Mouse (Mus musculus) gastrocnemius, adult 2 months (tissue): ENCODE data around the gene Nhej1. TPM values are rescaled to one million over a fixed set of nuclear protein-coding genes. Genes with fewer than 3 reads are reported as not detected.
A peak's percentile ranks its signal among the peaks of the same experiment; 100 is the strongest.

Source experiments
- DNase-seq: peaks from one replicate; pipeline ENCODE4 v3.0.0; 2022
- H3K27ac ChIP-seq: fragments of 200-600 bp; 2 replicates; pipeline ENCODE4 v1.8.1; 2022; ENCODE audit warnings: mild to moderate bottlenecking
- H3K4me3 ChIP-seq: fragments of 200-600 bp; 2 replicates; pipeline ENCODE4 v1.8.1; 2022; ENCODE audit warnings: mild to moderate bottlenecking, moderate library complexity
- CTCF ChIP-seq: fragments of 200-600 bp; IDR thresholded peaks from 2 replicates; pipeline ENCODE4 v1.8.1; 2022; ENCODE audit warnings: antibody characterized with exemption, mild to moderate bottlenecking, moderate library complexity
- intact Hi-C: fragments of 180-260 bp; cut with DNase I; formaldehyde crosslinking; loops from one replicate; pipeline ENCODE4 v1.15.1; 2025
- total RNA-seq, 2 experiments: library from RNA; stranded (reverse); gene quantifications; 2 replicates each; pipeline ENCODE4 v1.2.3; 2021

Nhej1 gene
- total RNA-seq, 2 experiments from 2014 or later: 4.5 to 6.6 TPM

GRCm38 (mm10) chr1:75048571-75048970 lies 76.4 kb downstream of the Nhej1 start:
- no peak for DNase-seq
- no peak for TF ChIP-seq CTCF
- Histone ChIP-seq H3K27ac (0 out of 2 replicates have a peak overlapping the region, but pooled peaks have one; percentile 20), H3K4me3 (no peak overlapping the region)
- intact Hi-C loops: no loop called here

GRCm38 (mm10) chr1:75048041-75048440 lies 77.0 kb downstream of the Nhej1 start:
- no peak for TF ChIP-seq CTCF
- no peak for DNase-seq
- no peak overlapping the region for H3K4me3 ChIP-seq
- 0 out of 2 replicates have a peak overlapping the region, but pooled peaks have one; percentile 20 for H3K27ac ChIP-seq
- intact Hi-C loops: no loop called here

GRCm38 (mm10) chr1:75040429-75040828 lies 84.6 kb downstream of the Nhej1 start:
- no peak for TF ChIP-seq CTCF
- Histone ChIP-seq H3K27ac (no peak overlapping the region), H3K4me3 (no peak overlapping the region)
- intact Hi-C loops: no loop called here
- no peak for DNase-seq

- peak; percentile 54 for DNase-seq
- Histone ChIP-seq H3K27ac (peak overlapping the region; percentile 48; the same call in 1 of the 2 replicates), H3K4me3 (no peak overlapping the region)
- no peak for TF ChIP-seq CTCF
- intact Hi-C loops: no loop called here
These were observed 93.0 kb downstream of the Nhej1 start for GRCm38 (mm10) chr1:75032041-75032440.

- Histone ChIP-seq H3K27ac (no peak overlapping the region), H3K4me3 (no peak overlapping the region)
- intact Hi-C loops: no loop called here
- TF ChIP-seq CTCF: no peak
- no peak for DNase-seq
These were observed 97.8 kb downstream of the Nhej1 start for GRCm38 (mm10) chr1:75027061-75027779.

- Histone ChIP-seq H3K27ac (no peak overlapping the region), H3K4me3 (no peak overlapping the region)
- DNase-seq: no peak
- intact Hi-C loops: no loop called here
- no peak for TF ChIP-seq CTCF
These were observed 100.4 kb downstream of the Nhej1 start for GRCm38 (mm10) chr1:75024419-75025199.

- no peak for TF ChIP-seq CTCF
- intact Hi-C loops: no loop called here
These were observed 102.8 kb downstream of the Nhej1 start for GRCm38 (mm10) chr1:75022216-75022615.

GRCm38 (mm10) chr1:75016846-75017245 lies 108.2 kb downstream of the Nhej1 start:
- intact Hi-C loops: loop anchor here (1.0 to 2.0 kb wide), 2 partner anchors 53 to 68 kb away; no protein-coding TSS in a partner anchor
- TF ChIP-seq CTCF: peak; percentile 94
- DNase-seq: peak; percentile 86
- no peak overlapping the region for H3K4me3 ChIP-seq
- no peak overlapping the region for H3K27ac ChIP-seq

More at GRCm38 (mm10) chr1:75022216-75022615, 102.8 kb downstream of the Nhej1 start:
- H3K27ac ChIP-seq: no peak overlapping the region
- no peak overlapping the region for H3K4me3 ChIP-seq
- DNase-seq: no peak

- Histone ChIP-seq H3K27ac (peak overlapping the region; percentile 57; the same call in 1 of the 2 replicates), H3K4me3 (peak overlapping the region; percentile 32)
- no peak for TF ChIP-seq CTCF
- intact Hi-C loops: loop anchor here (2.0 kb wide), 1 partner anchor 67 kb away; no protein-coding TSS in a partner anchor
- DNase-seq: peak; percentile 26
These were observed 109.3 kb downstream of the Nhej1 start for GRCm38 (mm10) chr1:75015551-75016265.

- no peak overlapping the region for H3K4me3 ChIP-seq
- DNase-seq: no peak
- TF ChIP-seq CTCF: no peak
- intact Hi-C loops: no loop called here
- no peak overlapping the region for H3K27ac ChIP-seq
These were observed 110.7 kb downstream of the Nhej1 start for GRCm38 (mm10) chr1:75014210-75014845.

- no peak overlapping the region for H3K4me3 ChIP-seq
- no peak for TF ChIP-seq CTCF
- no peak for DNase-seq
- no peak overlapping the region for H3K27ac ChIP-seq
- intact Hi-C loops: no loop called here
These were observed 114.2 kb downstream of the Nhej1 start for GRCm38 (mm10) chr1:75010817-75011216.

GRCm38 (mm10) chr1:75010203-75010602 lies 114.8 kb downstream of the Nhej1 start:
- intact Hi-C loops: no loop called here
- no peak for DNase-seq
- Histone ChIP-seq H3K4me3 (no peak overlapping the region), H3K27ac (no peak overlapping the region)
- TF ChIP-seq CTCF: no peak
